Mouse (Mus musculus) spleen, postnatal 14 days (tissue): Measurements from ENCODE around the gene Rhox2g.
"Not testable (repeated sequence)": the region's sequence is repeated elsewhere in the genome, so short reads cannot be mapped to it uniquely, and the experiment has no call there.

Source experiments
- DNase-seq, 2 experiments: peaks; one replicate each; pipeline ENCODE4 v3.0.0; 2021 to 2022; ENCODE audit warnings: low spot score in 2 of 2

The Rhox2g gene

DNA sequence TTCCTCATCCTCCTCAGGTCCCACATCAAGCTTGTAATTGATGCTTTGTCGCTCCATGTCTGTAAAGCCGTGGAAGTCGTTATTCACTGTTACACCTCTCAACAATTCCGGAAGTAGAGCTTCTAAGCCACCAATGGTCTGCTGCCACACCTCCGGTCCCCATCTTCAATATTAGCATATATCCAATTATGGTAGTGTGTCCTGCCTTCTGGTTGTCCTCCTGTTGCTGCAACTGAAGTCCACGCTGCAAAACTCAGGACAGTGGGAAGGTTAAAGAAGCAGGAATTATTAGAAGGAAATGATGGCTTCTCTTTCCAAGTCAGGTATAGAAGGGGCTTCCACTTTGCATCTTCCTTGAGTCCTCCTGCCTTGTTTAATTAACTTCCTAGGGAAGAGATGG lies at the start of gene Rhox2g:
Gene Rhox2g (minus strand): TSS at position 101 of the 400 bp plus-strand sequence.
- DNase-seq: not testable (repeated sequence)

DNA sequence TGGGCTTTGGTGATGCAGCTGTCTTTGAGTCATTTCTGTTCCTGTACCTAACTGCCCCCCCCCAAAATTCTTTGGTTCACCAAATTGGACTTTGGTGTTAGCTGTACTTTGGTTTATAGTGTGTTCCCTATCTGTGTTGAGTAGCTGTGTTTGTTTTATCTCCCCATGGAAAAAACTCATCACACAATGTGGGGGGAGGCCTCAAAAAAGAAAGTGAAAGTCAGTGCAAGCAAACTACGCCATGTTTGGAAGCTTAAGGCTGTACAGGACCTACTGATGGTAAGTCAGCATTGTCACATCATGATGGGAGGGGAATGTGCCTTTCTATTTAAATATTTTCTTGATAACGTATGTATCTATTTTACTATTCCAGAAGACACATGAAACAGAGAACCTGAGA lies 49.0 kb upstream of the Rhox2g start:
- no peak for DNase-seq

DNA sequence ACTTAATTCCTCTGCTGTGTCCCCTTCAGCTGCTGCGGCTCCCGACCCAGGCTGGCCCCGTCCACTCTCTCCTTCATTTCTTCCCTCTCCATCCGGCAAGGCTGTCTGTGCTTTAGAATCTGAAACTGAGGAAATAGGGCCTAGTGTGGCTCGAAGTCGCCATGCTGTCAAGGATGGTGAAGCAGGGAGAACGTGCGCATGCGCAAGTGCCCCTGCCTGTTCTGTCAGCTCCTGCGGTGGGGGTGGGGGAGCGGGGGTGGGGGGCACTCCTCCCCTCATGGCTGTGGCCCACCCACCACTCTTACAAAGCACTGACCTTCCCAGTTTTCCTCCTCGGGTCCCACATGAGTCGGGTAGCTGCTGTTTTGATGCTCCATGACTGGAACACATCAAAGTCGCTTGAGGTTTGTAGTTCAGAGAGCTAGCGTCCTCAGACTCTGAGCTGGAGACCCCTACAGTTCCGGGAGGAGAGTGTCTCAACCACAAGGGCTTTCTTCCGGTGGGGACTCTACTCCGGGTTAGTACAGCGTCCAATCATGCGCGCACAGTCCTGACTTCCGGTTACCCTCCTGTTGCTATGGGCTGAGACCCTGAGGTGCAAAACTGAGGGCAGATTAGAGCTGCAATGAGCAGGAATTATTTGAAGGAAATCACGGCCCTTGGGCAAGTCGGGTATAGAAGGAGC lies 39.9 kb upstream of the Rhox2g start:
- DNase-seq: no peak

DNA sequence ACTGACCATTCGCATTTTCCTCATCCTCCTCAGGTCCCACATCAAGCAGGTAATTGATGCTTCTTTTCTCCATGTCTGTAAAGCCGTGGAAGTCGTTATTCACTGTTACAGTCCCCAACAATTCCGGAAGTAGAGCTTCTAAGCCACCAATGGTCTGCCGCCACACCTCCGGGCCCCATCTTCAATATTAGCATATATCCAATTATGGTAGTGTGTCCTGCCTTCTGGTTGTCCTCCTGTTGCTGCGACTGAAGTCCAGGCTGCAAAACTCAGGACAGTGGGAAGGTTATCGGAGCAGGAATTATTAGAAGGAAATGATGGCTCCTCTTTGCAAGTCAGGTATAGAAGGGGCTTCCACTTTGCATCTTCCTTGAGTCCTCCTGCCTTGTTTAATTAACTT lies 29.9 kb upstream of the Rhox2g start, which contains the start of gene Rhox2h:
Gene Rhox2h (minus strand): TSS at position 101 of the 400 bp plus-strand sequence.
- DNase-seq: not testable (repeated sequence)

DNA sequence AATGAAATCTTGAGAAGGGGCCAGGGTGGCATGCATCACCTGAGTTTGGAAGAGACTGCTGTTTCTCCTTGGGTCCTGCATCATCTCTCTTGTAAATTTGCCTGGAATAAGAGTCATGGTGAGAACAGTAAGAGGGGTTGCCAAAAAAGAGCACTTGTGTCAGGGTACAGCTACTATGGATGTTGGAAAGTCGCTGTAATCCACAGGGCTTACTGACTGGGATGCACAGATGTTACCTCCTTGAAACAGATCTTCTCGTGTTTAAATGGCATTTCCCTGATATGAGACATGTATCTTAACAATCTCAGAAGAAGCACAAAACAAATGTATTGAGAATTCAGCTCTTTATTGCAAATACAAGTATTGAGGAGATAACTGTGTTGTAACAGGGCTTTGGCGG lies 25.4 kb upstream of the Rhox2g start, which contains the start of gene Rhox3h:
Gene Rhox3h (minus strand): TSS at position 101 of the 400 bp plus-strand sequence.
- not testable (repeated sequence) for DNase-seq

DNA sequence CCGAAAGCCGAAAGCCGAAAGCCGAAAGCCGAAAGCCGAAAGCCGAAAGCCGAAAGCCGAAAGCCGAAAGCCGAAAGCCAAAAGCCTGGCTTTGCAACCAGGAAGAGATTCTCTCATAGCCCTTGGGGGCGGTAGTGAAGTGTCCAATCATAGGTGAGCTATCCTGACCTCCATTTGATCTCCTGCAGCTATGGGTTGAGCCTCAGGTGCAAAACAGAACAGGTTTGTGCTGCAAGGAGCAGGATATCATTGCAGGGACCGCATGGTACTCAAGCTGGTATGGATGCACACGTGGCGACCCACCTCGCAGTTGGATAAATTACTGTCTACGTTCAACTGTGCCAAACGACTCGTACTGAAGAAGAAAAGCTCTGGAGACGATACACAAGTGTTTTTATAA lies 8.0 kb upstream of the Rhox2g start, which contains the start of gene Rhox4g:
Gene Rhox4g (minus strand): TSS at position 101 of the 400 bp plus-strand sequence.
- DNase-seq: not testable (repeated sequence)

DNA sequence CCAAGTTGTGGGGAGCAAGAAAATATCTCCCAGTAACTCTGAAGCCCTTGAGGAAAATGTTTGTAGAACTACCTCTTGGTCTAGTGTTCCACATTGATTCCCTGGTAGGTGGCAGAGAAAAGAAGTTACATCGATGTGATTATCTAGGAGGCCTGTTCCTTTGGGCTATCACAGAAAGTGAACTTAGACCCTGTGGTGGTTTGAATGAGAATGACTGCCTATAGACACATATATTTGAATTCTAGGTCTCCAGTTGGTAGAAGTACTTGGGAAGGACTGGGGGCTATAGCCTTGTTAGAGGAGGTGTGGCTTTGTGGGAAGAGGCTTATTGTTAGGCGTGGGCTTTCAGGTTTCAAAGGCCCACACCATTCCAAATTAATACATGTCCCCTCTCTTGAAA lies 14.8 kb downstream of the Rhox2g start, which contains the start of gene Rhox3g:
Gene Rhox3g (minus strand): TSS at position 101 of the 400 bp plus-strand sequence.
- not testable (repeated sequence) for DNase-seq

DNA sequence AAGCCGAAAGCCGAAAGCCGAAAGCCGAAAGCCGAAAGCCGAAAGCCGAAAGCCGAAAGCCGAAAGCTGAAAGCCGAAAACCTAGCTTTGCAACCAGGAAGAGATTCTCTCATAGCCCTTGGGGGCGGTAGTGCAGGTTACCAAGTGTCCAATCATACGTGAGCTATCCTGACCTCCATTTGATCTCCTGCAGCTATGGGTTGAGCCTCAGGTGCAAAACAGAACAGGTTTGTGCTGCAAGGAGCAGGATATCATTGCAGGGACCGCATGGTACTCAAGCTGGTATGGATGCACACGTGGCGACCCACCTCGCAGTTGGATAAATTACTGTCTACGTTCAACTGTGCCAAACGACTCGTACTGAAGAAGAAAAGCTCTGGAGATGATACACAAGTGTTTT lies 35.7 kb downstream of the Rhox2g start, which contains the start of gene Rhox4f:
Gene Rhox4f (minus strand): TSS at position 101 of the 400 bp plus-strand sequence.
- not testable (repeated sequence) for DNase-seq
